Mouse (Mus musculus): ENCODE data around the gene Igdcc3. TPM values are rescaled to one million over a fixed set of nuclear protein-coding genes. Genes with fewer than 3 reads are reported as not detected.
A peak's percentile ranks its signal among the peaks of the same experiment; 100 is the strongest.

Gene Igdcc3
- polyA plus RNA-seq (2014; fragmentation: Nextera tagmentation; extraction: Ambion mirVana): 4.5 and 6.1 TPM in 2 replicates

- peak; percentile 81 for ATAC-seq (ENCODE audit: low FRiP score, low TSS enrichment)
- Histone ChIP-seq H3K4me3 (ENCODE audit: low read length) (peak within 1 kb of the TSS; percentile 77), H3K27ac (ENCODE audit: low read depth, low read length) (peak within 1 kb of the TSS; percentile 82), H3K4me2 (replicated peaks; ENCODE audit: low read depth, low read length) (peak within 1 kb of the TSS; percentile 96), H3K9ac (ENCODE audit: low read depth, low read length) (peak within 1 kb of the TSS; percentile 88), H3K27me3 (ENCODE audit: control insufficient read depth, insufficient read depth, low read length) (peaks cover 4% of the 10 kb centered on the region; the same call in 1 of the 2 replicates), H3K9me3 (ENCODE audit: control insufficient read depth, low read length) (no peaks in the 10 kb centered on the region), H3K4me1 (ENCODE audit: control insufficient read depth, insufficient read depth, low read length) (peaks cover 18% of the 10 kb centered on the region; the same call in 1 of the 2 replicates), H3K36me3 (ENCODE audit: control insufficient read depth, insufficient read depth, low read length) (no peaks in the 10 kb centered on the region)
- WGBS: 0% methylated on average over 17 of the region's 48 CpGs
These were observed at the start of gene Igdcc3 for GRCm38 (mm10) chr9:65140936-65141305. Gene Igdcc3 (plus strand): TSS chr9:65141189.

GRCm38 (mm10) chr9:65094237-65094636 is 46.8 kb upstream of the Igdcc3 start:
- 0 out of 2 replicates have a peak overlapping the region, but pooled peaks have one; percentile 10 for H3K4me2 ChIP-seq (replicated peaks; ENCODE audit: low read depth, low read length)
- no peak overlapping the region for H3K27ac ChIP-seq (ENCODE audit: low read depth, low read length)
- WGBS: 50% methylated on average over 6 of the region's 6 CpGs
- 0 out of 2 replicates have a peak, but pooled peaks have one; percentile 51 for ATAC-seq (ENCODE audit: low FRiP score, low TSS enrichment)
- H3K4me3 ChIP-seq (ENCODE audit: low read length): no peak overlapping the region
- H3K9me3 ChIP-seq (ENCODE audit: control insufficient read depth, low read length): no peaks in the 10 kb centered on the region
- H3K27me3 ChIP-seq (ENCODE audit: control insufficient read depth, insufficient read depth, low read length): no peaks in the 10 kb centered on the region
- no peaks in the 10 kb centered on the region for H3K4me1 ChIP-seq (ENCODE audit: control insufficient read depth, insufficient read depth, low read length)
- no peak overlapping the region for H3K9ac ChIP-seq (ENCODE audit: low read depth, low read length)
- no peaks in the 10 kb centered on the region for H3K36me3 ChIP-seq (ENCODE audit: control insufficient read depth, insufficient read depth, low read length)

DNA sequence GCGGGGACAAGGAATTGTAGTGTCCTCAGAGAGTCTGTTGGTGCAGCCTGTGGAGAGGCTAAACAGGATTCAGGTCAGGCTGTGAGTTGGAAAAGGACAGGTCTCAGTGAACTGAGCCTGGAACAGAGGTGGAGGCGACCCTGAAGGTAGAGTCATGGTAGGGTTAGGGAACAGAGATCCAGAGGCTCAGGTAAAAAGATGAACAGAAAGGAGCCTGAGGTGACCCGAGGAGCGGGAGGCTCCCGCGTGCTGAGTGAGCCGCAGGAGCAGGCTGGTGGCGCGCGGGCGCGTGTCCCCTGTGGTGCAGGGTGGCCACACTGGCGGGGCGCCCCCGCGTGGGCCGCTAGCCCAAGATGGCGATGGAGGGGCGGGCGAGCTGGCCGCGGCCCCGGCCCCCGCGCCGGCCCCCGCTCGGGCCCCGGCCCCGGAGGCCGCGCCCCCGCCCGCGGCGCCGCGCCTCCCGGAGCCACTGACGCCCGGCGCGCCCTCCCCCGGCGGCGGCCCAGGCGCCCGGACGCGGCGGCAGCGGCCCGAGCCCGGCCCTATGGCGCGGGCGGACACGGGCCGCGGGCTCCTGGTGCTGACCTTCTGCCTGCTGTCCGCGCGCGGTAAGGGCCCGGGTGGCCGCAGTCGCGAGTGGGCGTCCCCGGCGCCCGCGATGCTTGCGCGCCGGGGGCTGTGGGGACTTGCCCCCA is 39.9 kb upstream of the Igdcc3 start, which contains the start of gene Igdcc4:
TSS of gene Igdcc4 (plus strand) at position 496 of the 695 bp plus-strand sequence.
- Histone ChIP-seq H3K27me3 (ENCODE audit: control insufficient read depth, insufficient read depth, low read length) (no peaks in the 10 kb centered on the region), H3K36me3 (ENCODE audit: control insufficient read depth, insufficient read depth, low read length) (no peaks in the 10 kb centered on the region), H3K27ac (ENCODE audit: low read depth, low read length) (peak within 1 kb of the TSS; percentile 73), H3K4me1 (ENCODE audit: control insufficient read depth, insufficient read depth, low read length) (no peaks in the 10 kb centered on the region), H3K4me3 (ENCODE audit: low read length) (peak within 1 kb of the TSS; percentile 62), H3K9ac (ENCODE audit: low read depth, low read length) (peak within 1 kb of the TSS; percentile 67), H3K9me3 (ENCODE audit: control insufficient read depth, low read length) (peaks cover 2% of the 10 kb centered on the region; the same call in 1 of the 2 replicates), H3K4me2 (replicated peaks; ENCODE audit: low read depth, low read length) (peak within 1 kb of the TSS; percentile 95)
- WGBS: 2% methylated on average over 32 of the region's 76 CpGs
- peak; percentile 26; the same call in 1 of the 2 replicates for ATAC-seq (ENCODE audit: low FRiP score, low TSS enrichment)

DNA sequence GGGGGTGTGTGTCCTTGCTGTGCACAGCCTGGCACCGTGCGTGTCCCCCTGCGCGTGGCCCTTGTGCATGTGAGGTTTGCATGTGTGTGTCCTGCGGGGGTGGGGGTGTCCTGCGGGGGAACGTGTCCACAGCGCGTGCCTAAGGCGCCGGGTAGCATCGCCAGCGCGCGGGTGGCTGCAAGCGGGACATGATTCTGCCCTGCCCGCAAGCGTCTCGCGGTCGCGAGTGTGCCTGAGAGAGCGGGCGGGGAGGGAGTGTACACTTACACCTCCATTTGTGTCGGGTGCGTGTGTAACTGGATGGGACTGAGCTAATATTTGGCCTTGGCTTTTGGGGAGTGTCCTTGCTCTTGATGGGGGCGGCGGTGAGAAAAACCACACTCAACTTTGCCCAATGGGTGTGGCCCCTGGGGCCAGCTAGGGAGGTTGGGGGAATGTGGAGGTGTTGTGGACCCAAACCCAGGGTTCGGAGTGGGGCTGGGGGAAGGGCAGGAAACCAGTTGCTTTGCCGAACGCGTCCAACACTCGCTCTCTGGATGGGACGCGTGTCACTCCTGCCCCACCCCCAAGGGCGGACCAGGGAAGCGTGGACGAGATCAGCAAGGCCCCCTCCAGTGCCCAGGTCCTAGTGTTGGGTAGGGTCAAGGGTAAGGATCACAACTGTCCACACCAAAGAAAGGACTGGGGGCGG is 39.2 kb upstream of the Igdcc3 start:
- peak overlapping the region; percentile 62 for H3K4me3 ChIP-seq (ENCODE audit: low read length)
- H3K4me2 ChIP-seq (replicated peaks; ENCODE audit: low read depth, low read length): peak overlapping the region; percentile 95
- peak overlapping the region; percentile 67 for H3K9ac ChIP-seq (ENCODE audit: low read depth, low read length)
- no peaks in the 10 kb centered on the region for H3K27me3 ChIP-seq (ENCODE audit: control insufficient read depth, insufficient read depth, low read length)
- no peaks in the 10 kb centered on the region for H3K4me1 ChIP-seq (ENCODE audit: control insufficient read depth, insufficient read depth, low read length)
- H3K36me3 ChIP-seq (ENCODE audit: control insufficient read depth, insufficient read depth, low read length): no peaks in the 10 kb centered on the region
- under 1% methylated on average over 39 of the region's 39 CpGs for WGBS
- H3K9me3 ChIP-seq (ENCODE audit: control insufficient read depth, low read length): peaks cover 2% of the 10 kb centered on the region; the same call in 1 of the 2 replicates
- H3K27ac ChIP-seq (ENCODE audit: low read depth, low read length): peak overlapping the region; percentile 73
- peak; percentile 60 for ATAC-seq (ENCODE audit: low FRiP score, low TSS enrichment)

- ATAC-seq (ENCODE audit: low FRiP score, low TSS enrichment): peak; percentile 77
- WGBS: 4% methylated on average over 36 of the region's 36 CpGs
- Histone ChIP-seq H3K27ac (ENCODE audit: low read depth, low read length) (peak overlapping the region; percentile 73), H3K27me3 (ENCODE audit: control insufficient read depth, insufficient read depth, low read length) (no peaks in the 10 kb centered on the region), H3K4me1 (ENCODE audit: control insufficient read depth, insufficient read depth, low read length) (no peaks in the 10 kb centered on the region), H3K4me2 (replicated peaks; ENCODE audit: low read depth, low read length) (peak overlapping the region; percentile 95), H3K4me3 (ENCODE audit: low read length) (peak overlapping the region; percentile 62), H3K9ac (ENCODE audit: low read depth, low read length) (peak overlapping the region; percentile 67), H3K36me3 (ENCODE audit: control insufficient read depth, insufficient read depth, low read length) (no peaks in the 10 kb centered on the region), H3K9me3 (ENCODE audit: control insufficient read depth, low read length) (peaks cover 2% of the 10 kb centered on the region; the same call in 1 of the 2 replicates)
These were observed 38.4 kb upstream of the Igdcc3 start for GRCm38 (mm10) chr9:65102377-65103172.

- Histone ChIP-seq H3K9ac (ENCODE audit: low read depth, low read length) (peak overlapping the region; percentile 67; the same call in 1 of the 2 replicates), H3K4me1 (ENCODE audit: control insufficient read depth, insufficient read depth, low read length) (no peaks in the 10 kb centered on the region), H3K4me3 (ENCODE audit: low read length) (peak overlapping the region; percentile 62; the same call in 1 of the 2 replicates), H3K9me3 (ENCODE audit: control insufficient read depth, low read length) (peaks cover 2% of the 10 kb centered on the region; the same call in 1 of the 2 replicates), H3K27ac (ENCODE audit: low read depth, low read length) (no peak overlapping the region; the same call in 1 of the 2 replicates), H3K36me3 (ENCODE audit: control insufficient read depth, insufficient read depth, low read length) (no peaks in the 10 kb centered on the region), H3K4me2 (replicated peaks; ENCODE audit: low read depth, low read length) (peak overlapping the region; percentile 95), H3K27me3 (ENCODE audit: control insufficient read depth, insufficient read depth, low read length) (no peaks in the 10 kb centered on the region)
- WGBS: 34% methylated on average over 8 of the region's 8 CpGs
- no peak for ATAC-seq (ENCODE audit: low FRiP score, low TSS enrichment)
These were observed 37.7 kb upstream of the Igdcc3 start for GRCm38 (mm10) chr9:65103173-65103752.

DNA sequence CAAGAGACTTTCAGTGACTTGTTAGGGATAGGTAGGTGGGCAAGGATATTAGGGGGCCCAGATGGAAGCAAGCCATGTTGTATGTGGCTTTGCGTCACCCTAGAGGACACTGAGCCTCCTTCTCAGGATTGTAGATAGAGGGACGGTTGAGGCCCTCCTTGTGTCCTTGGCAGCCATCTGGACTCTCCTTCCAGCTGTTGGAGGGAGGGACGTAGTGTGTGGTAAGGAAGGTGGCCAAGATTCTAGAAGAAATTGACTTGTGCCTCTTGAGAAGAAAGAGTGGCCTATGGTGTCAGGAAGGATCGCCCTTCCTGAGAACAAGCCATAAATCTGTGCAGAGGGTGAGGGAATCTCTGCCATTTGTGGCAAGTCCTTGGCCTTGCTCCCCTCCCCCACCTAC is 34.2 kb upstream of the Igdcc3 start:
- H3K9me3 ChIP-seq (ENCODE audit: control insufficient read depth, low read length): no peaks in the 10 kb centered on the region
- no peak overlapping the region for H3K4me3 ChIP-seq (ENCODE audit: low read length)
- WGBS: 57% methylated on average over 4 of the region's 4 CpGs
- H3K9ac ChIP-seq (ENCODE audit: low read depth, low read length): no peak overlapping the region
- no peak for ATAC-seq (ENCODE audit: low FRiP score, low TSS enrichment)
- H3K4me1 ChIP-seq (ENCODE audit: control insufficient read depth, insufficient read depth, low read length): 0 out of 2 replicates have a peak, but pooled peaks cover 9% of the 10 kb centered on the region
- H3K4me2 ChIP-seq (replicated peaks; ENCODE audit: low read depth, low read length): no peak overlapping the region
- H3K27ac ChIP-seq (ENCODE audit: low read depth, low read length): no peak overlapping the region
- no peaks in the 10 kb centered on the region for H3K36me3 ChIP-seq (ENCODE audit: control insufficient read depth, insufficient read depth, low read length)
- no peaks in the 10 kb centered on the region for H3K27me3 ChIP-seq (ENCODE audit: control insufficient read depth, insufficient read depth, low read length)

- Histone ChIP-seq H3K4me3 (ENCODE audit: low read length) (no peak overlapping the region), H3K27ac (ENCODE audit: low read depth, low read length) (no peak overlapping the region), H3K36me3 (ENCODE audit: control insufficient read depth, insufficient read depth, low read length) (no peaks in the 10 kb centered on the region), H3K27me3 (ENCODE audit: control insufficient read depth, insufficient read depth, low read length) (no peaks in the 10 kb centered on the region), H3K9me3 (ENCODE audit: control insufficient read depth, low read length) (no peaks in the 10 kb centered on the region), H3K4me2 (replicated peaks; ENCODE audit: low read depth, low read length) (no peak overlapping the region), H3K9ac (ENCODE audit: low read depth, low read length) (no peak overlapping the region), H3K4me1 (ENCODE audit: control insufficient read depth, insufficient read depth, low read length) (0 out of 2 replicates have a peak, but pooled peaks cover 9% of the 10 kb centered on the region)
- ATAC-seq (ENCODE audit: low FRiP score, low TSS enrichment): no peak
- WGBS: 88% methylated on average over 1 of the region's 1 CpGs
These were observed 33.1 kb upstream of the Igdcc3 start for GRCm38 (mm10) chr9:65107893-65108292.

Data from kidney, embryonic 14.5 days (tissue).